15 mouse cellular contexts compared by ENCODE assay signal in genomic region chr11:113214741-113215140, GRCm38 (mm10).
"Had no signal": no experiment of that assay in that cellular context is flagged by ENCODE, and none has a peak within 500 bp of the region (broad histone marks: within the 10 kb centered on the region; RNA-seq: fewer than 3 reads in every experiment).

No protein-coding gene starts in this region.

- ATAC-seq: lung, postnatal 0 days; midbrain, embryonic 15.5 days had no signal

- H3K4me2 ChIP-seq: limb, embryonic 13.5 days; midbrain, embryonic 15.5 days; neural tube, embryonic 12.5 days had no signal

- H3K4me1 ChIP-seq: limb, embryonic 13.5 days; neural tube, embryonic 12.5 days had no signal

- H3K27me3 ChIP-seq: limb, embryonic 13.5 days; neural tube, embryonic 12.5 days had no signal

- H3K27ac ChIP-seq: kidney, postnatal 0 days; layer of hippocampus, adult 2 months; limb, embryonic 13.5 days; liver, embryonic 14.5 days; midbrain, embryonic 15.5 days; neural tube, embryonic 12.5 days had no signal

- H3K9ac ChIP-seq: limb, embryonic 13.5 days; liver, embryonic 14.5 days; midbrain, embryonic 15.5 days; neural tube, embryonic 12.5 days had no signal

- H3K36me3 ChIP-seq: limb, embryonic 13.5 days; midbrain, embryonic 15.5 days; neural tube, embryonic 12.5 days had no signal

- H3K9me3 ChIP-seq: limb, embryonic 13.5 days; midbrain, embryonic 15.5 days; neural tube, embryonic 12.5 days had no signal

- DNase-seq: kidney, adult 9 months; kidney, postnatal 36 days; left cerebral cortex, postnatal 4 days; lung, adult 2 months; lung, postnatal 36 days; spleen, adult 18-20 months; thymus, adult 2 months; thymus, postnatal 4 days had no signal

- H3K4me3 ChIP-seq: layer of hippocampus, adult 2 months; limb, embryonic 13.5 days; midbrain, embryonic 15.5 days; neural tube, embryonic 12.5 days had no signal
